Mouse (Mus musculus) CD4-positive, CD25-positive, alpha-beta regulatory T cell, adult 9 weeks (primary cell): ENCODE data around the gene 1700017N19Rik. TPM values are rescaled to one million over a fixed set of nuclear protein-coding genes. Genes with fewer than 3 reads are reported as not detected.

Experiments used
- polyA plus RNA-seq: library from polyadenylated mRNA; unstranded; fragments of 100-300 nt; shearing (Covaris generic); gene quantifications from one replicate; pipeline ENCODE4 v1.2.1, GENCODE M21; 2017

Gene 1700017N19Rik
- polyA plus RNA-seq, result not detected

DNA sequence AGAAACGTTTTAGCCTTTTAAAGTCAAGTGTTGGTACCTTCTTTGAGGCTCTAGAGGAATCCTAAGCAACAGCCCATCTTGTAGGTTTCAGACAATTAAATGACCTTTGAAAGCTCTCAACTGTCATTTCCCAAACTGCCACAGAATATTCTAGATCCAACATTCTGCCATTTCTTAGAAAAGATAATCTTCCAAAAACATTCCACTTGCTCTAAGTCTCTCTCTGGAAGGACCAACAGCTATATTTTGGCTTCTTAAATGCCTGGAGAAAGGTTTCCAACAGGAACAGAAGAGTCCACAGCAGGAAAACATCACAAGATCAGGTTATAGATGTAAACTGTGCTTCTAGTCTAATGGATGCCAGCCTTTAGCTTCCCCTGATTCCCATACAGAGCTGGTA, at the start of gene 1700017N19Rik, which contains the start of gene 4930430F08Rik:
TSS of gene 1700017N19Rik (plus strand) at position 162 of the 400 bp plus-strand sequence.
TSS of gene 4930430F08Rik (minus strand) at position 101 of the 400 bp plus-strand sequence.

Other genes with a start within 250 kb of the 1700017N19Rik start
- gene Gm4302, start 249.6 kb upstream of the 1700017N19Rik start, polyA plus RNA-seq, result not detected
- not detected for gene Gm4303, start 244.5 kb upstream of the 1700017N19Rik start, polyA plus RNA-seq
- not detected for gene Gm4305, start 239.4 kb upstream of the 1700017N19Rik start, polyA plus RNA-seq
- not detected for gene Gm4307, start 229.1 kb upstream of the 1700017N19Rik start, polyA plus RNA-seq
- gene Gm4312, start 207.9 kb upstream of the 1700017N19Rik start, polyA plus RNA-seq, result not detected
- 3.5 TPM for gene Tmtc3, start 103.1 kb upstream of the 1700017N19Rik start, polyA plus RNA-seq
- gene Cep290, start 102.9 kb upstream of the 1700017N19Rik start, polyA plus RNA-seq, result 3.8 TPM
- 9.6 TPM for gene 4930430F08Rik, start 61 bp upstream of the 1700017N19Rik start, polyA plus RNA-seq